Mouse (Mus musculus) liver, embryonic 16.5 days (tissue): ENCODE results near the gene 1700001C19Rik. TPM values are rescaled to one million over a fixed set of nuclear protein-coding genes. Genes with fewer than 3 reads are reported as not detected.
"Not testable (repeated sequence)": the region's sequence is repeated elsewhere in the genome, so short reads cannot be mapped to it uniquely, and the experiment has no call there.

Experiments used
- ATAC-seq: fragments of 200-750 bp; cut with Nextera tagmentation; 2 replicates; pipeline ENCODE4 v1.8.0; 2017; ENCODE audit warnings: low read depth, mild to moderate bottlenecking, moderate number of reproducible peaks, moderate library complexity
- H3K27ac ChIP-seq: fragments of 300-500 bp; sonication (generic); 2 replicates; pipeline ENCODE4 v1.5.1; 2014; ENCODE audit warnings: mild to moderate bottlenecking, low read length
- H3K27me3 ChIP-seq: fragments of 300-500 bp; sonication (generic); 2 replicates; pipeline ENCODE4 v1.6.1; 2014; ENCODE audit warnings: low read depth, low read length, mixed read lengths; ENCODE audit not compliant: control insufficient read depth, insufficient read depth
- H3K36me3 ChIP-seq: fragments of 300-500 bp; sonication (generic); 2 replicates; pipeline ENCODE4 v1.6.1; 2014; ENCODE audit warnings: mild to moderate bottlenecking; ENCODE audit not compliant: control insufficient read depth, insufficient read depth
- H3K4me1 ChIP-seq: fragments of 300-500 bp; sonication (generic); 2 replicates; pipeline ENCODE4 v1.6.1; 2014; ENCODE audit warnings: low read depth, low read length, mixed read lengths; ENCODE audit not compliant: control insufficient read depth
- H3K4me2 ChIP-seq: fragments of 300-500 bp; sonication (generic); 2 replicates; pipeline ENCODE4 v1.6.1; 2014; ENCODE audit warnings: low read depth, low read length, mixed read lengths
- H3K4me3 ChIP-seq: fragments of 300-500 bp; sonication (generic); 2 replicates; pipeline ENCODE4 v1.5.1; 2014; ENCODE audit warnings: low read depth, mild to moderate bottlenecking, low read length
- H3K9ac ChIP-seq: fragments of 300-500 bp; sonication (generic); 2 replicates; pipeline ENCODE4 v1.6.1; 2014; ENCODE audit warnings: low read depth, low read length
- H3K9me3 ChIP-seq: fragments of 300-500 bp; sonication (generic); replicated peaks from 2 replicates; pipeline ENCODE4 v1.6.1; 2016; ENCODE audit warnings: low read length; ENCODE audit not compliant: control insufficient read depth
- WGBS: fragments of 180-500 bp; shearing (Covaris S2); extraction: QIAGEN DNeasy Blood & Tissue Kit; methylation state at CpG from one replicate; pipeline ENCODE4 v1.1.7; 2014; ENCODE audit not compliant: insufficient replicate concordance; 5-methylcytosine and 5-hydroxymethylcytosine counted together
- polyA plus RNA-seq: library from polyadenylated mRNA; unstranded; fragments of >200 nt; fragmentation: Nextera tagmentation; extraction: Ambion mirVana; gene quantifications from 2 replicates; pipeline ENCODE4 v1.2.1, GENCODE M21; 2015

The 1700001C19Rik gene
- polyA plus RNA-seq, 1 experiment from 2014 or later, result 2.3 TPM

- H3K4me1 ChIP-seq, result peaks cover 3% of the 10 kb centered on the region; the same call in 1 of the 2 replicates
- H3K4me2 ChIP-seq, result no peak overlapping the region
- WGBS, result 53% methylated on average over 6 of the region's 6 CpGs
These were observed 9.9 kb downstream of the 1700001C19Rik start for GRCm38 (mm10) chr17:47427316-47427715.

DNA sequence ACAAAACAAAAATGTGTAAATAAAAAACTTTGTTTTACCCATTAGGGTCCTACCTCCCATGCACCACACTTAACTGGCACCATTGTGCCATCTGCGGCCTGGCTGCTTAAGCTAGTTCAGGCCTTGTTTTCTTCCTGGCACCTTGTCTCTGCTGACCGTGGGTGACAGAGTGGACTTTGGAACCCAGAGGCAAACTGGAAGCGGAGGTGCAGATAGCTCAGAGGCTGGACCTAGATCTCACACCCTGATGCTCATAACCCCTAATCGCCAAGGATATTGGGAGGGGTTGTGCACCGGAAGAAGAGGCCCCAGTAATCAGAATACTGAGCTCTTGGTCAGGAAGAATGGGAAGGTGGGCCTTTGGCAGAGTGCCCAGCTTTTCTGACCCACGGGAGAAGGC, 13.0 kb downstream of the 1700001C19Rik start:
- Histone ChIP-seq H3K27ac (no peak overlapping the region), H3K9me3 (no peaks in the 10 kb centered on the region), H3K36me3 (no peaks in the 10 kb centered on the region), H3K9ac (no peak overlapping the region), H3K4me1 (peaks cover 3% of the 10 kb centered on the region; the same call in 1 of the 2 replicates), H3K4me2 (no peak overlapping the region), H3K27me3 (no peaks in the 10 kb centered on the region), H3K4me3 (no peak overlapping the region)
- ATAC-seq, result no peak
- WGBS, result 59% methylated on average over 6 of the region's 6 CpGs

More at GRCm38 (mm10) chr17:47427316-47427715, 9.9 kb downstream of the 1700001C19Rik start:
- H3K27me3 ChIP-seq, result no peaks in the 10 kb centered on the region
- H3K9ac ChIP-seq, result no peak overlapping the region
- ATAC-seq, result no peak
- no peak overlapping the region for H3K4me3 ChIP-seq
- no peaks in the 10 kb centered on the region for H3K36me3 ChIP-seq
- H3K9me3 ChIP-seq, result no peaks in the 10 kb centered on the region
- no peak overlapping the region for H3K27ac ChIP-seq

GRCm38 (mm10) chr17:47422616-47423015, 14.6 kb downstream of the 1700001C19Rik start:
- 79% methylated on average over 1 of the region's 1 CpGs for WGBS
- not testable (repeated sequence) for H3K27me3 ChIP-seq, H3K9ac ChIP-seq, H3K4me1 ChIP-seq, H3K4me3 ChIP-seq, ATAC-seq, H3K9me3 ChIP-seq, H3K4me2 ChIP-seq, H3K36me3 ChIP-seq, H3K27ac ChIP-seq

DNA sequence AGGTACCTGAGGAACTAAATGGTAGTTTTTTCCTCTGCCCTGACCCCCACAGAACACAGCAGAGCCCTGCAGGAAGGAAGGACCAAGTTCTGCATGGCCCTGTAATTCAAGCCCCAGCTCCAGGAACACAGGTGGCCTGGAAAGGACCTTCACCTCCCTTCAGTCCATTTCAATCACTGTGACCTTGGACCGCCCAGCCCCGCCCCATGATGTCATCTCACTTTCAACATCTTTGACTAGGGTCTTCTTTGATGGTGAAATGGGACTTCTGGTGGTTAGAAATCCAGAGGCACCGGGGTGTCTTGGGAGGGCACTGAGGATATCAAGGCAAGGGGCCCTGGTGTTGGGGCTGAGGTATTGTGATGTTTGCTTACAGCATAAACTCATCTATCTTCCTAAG, 15.6 kb downstream of the 1700001C19Rik start:
- no peak overlapping the region for H3K4me2 ChIP-seq
- no peak overlapping the region for H3K4me3 ChIP-seq
- no peaks in the 10 kb centered on the region for H3K9me3 ChIP-seq
- peaks cover 3% of the 10 kb centered on the region; the same call in 1 of the 2 replicates for H3K4me1 ChIP-seq
- no peaks in the 10 kb centered on the region for H3K27me3 ChIP-seq
- no peak overlapping the region for H3K27ac ChIP-seq
- no peaks in the 10 kb centered on the region for H3K36me3 ChIP-seq
- ATAC-seq, result no peak
- 54% methylated on average over 3 of the region's 3 CpGs for WGBS
- no peak overlapping the region for H3K9ac ChIP-seq

DNA sequence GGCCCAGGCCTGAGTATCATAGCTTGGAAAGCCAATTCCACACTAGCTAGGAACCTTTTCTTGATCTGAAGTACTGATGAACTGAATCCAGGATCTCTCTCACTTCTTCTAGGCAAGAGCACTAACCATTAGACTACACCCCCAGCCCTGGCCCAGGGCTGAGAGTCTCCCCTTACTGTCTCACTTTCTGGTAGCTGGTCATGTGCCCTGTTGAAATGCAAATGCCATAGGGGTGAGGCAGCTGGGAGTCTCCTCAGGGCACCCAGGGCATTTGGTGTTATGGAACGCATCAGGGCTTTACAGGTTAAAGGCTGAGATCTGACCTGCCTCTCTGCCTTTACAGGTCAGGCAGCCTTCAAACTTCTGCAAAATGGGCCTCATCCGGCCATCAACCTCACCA, 17.0 kb downstream of the 1700001C19Rik start:
- no peak overlapping the region for H3K27ac ChIP-seq
- no peaks in the 10 kb centered on the region for H3K36me3 ChIP-seq
- WGBS, result 61% methylated on average over 2 of the region's 2 CpGs
- H3K4me1 ChIP-seq, result no peaks in the 10 kb centered on the region; the same call in 1 of the 2 replicates
- no peak overlapping the region for H3K9ac ChIP-seq
- H3K9me3 ChIP-seq, result no peaks in the 10 kb centered on the region
- no peak for ATAC-seq
- H3K4me3 ChIP-seq, result no peak overlapping the region
- no peak overlapping the region for H3K4me2 ChIP-seq
- H3K27me3 ChIP-seq, result no peaks in the 10 kb centered on the region

DNA sequence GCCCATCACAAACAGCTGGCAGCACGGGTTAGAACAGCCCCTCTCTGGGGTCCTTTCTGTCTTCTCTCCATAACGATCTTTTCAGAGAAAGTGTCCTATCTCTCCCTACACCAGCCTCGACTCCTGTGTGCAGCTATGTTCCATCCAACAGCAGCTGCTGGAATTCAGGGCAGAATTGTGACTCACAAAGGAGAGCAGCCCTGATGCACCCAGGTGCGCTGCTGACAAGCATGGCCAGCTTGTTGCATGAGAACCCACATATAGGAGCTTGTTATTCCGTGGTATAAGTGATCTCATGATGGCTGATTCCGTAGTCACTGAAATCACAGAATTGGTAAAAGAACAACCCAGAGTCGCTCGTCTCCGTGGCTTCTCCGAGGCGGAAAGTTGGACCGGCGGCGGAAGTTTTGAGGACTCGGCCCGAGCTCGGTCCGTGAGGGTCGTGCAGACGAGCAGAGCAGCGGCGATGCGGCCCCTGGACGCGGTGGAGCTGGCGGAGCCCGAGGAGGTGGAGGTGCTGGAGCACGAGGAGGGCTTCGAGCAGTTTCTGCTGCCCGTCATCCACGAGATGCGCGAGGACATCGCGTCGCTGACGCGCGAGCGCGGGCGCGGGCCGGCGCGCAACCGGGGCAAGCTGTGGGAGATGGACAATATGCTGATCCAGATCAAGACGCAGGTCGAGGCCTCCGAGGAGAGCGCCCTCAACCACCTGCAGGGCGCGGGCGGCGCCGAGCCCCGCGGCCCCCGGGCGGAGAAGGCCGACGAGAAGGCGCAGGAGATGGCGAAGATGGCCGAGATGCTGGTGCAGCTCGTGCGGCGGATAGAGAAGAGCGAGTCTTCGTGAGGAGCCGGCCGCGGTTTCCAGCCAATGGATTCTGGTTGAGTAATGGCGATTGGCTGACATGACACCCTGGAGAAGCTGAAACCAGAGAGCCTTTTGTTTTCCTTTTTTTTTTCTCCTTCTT, 27.0 kb downstream of the 1700001C19Rik start:
- not testable (repeated sequence) for ATAC-seq, H3K4me3 ChIP-seq, H3K36me3 ChIP-seq, H3K27ac ChIP-seq, H3K9ac ChIP-seq, H3K9me3 ChIP-seq, H3K4me1 ChIP-seq
- H3K4me2 ChIP-seq, result 0 out of 2 replicates have a peak overlapping the region, but pooled peaks have one; percentile 20
- WGBS, result 4% methylated on average over 73 of the region's 74 CpGs
- H3K27me3 ChIP-seq, result peaks cover 29% of the 10 kb centered on the region

- Histone ChIP-seq H3K9ac (no peak overlapping the region), H3K27ac (no peak overlapping the region), H3K4me1 (no peaks in the 10 kb centered on the region), H3K4me3 (no peak overlapping the region), H3K36me3 (no peaks in the 10 kb centered on the region), H3K27me3 (peaks cover 29% of the 10 kb centered on the region), H3K9me3 (no peaks in the 10 kb centered on the region), H3K4me2 (no peak overlapping the region)
- WGBS, result 12% methylated on average over 8 of the region's 8 CpGs
- ATAC-seq, result no peak
These were observed 28.6 kb downstream of the 1700001C19Rik start for GRCm38 (mm10) chr17:47408558-47408898.

- 46% methylated on average over 10 of the region's 10 CpGs for WGBS
- Histone ChIP-seq H3K36me3 (no peaks in the 10 kb centered on the region), H3K9me3 (no peaks in the 10 kb centered on the region), H3K4me3 (no peak overlapping the region), H3K27me3 (peaks cover 25% of the 10 kb centered on the region), H3K27ac (no peak overlapping the region), H3K4me1 (no peaks in the 10 kb centered on the region), H3K4me2 (no peak overlapping the region), H3K9ac (no peak overlapping the region)
- ATAC-seq, result no peak
These were observed 29.2 kb downstream of the 1700001C19Rik start for GRCm38 (mm10) chr17:47407717-47408557.
